Mouse (Mus musculus) heart, embryonic 11.5 days (tissue): Measurements from ENCODE around the gene Ascc1. TPM values are rescaled to one million over a fixed set of nuclear protein-coding genes. Genes with fewer than 3 reads are reported as not detected.

Experiments used
- ATAC-seq: fragments of 200-750 bp; cut with Nextera tagmentation; replicated peaks from 2 replicates; pipeline ENCODE4 v1.8.0; 2017; ENCODE audit warnings: moderate library complexity; ENCODE audit not compliant: insufficient number of reproducible peaks, low FRiP score, low TSS enrichment
- H3K27ac ChIP-seq: fragments of 300-500 bp; sonication (generic); 2 replicates; pipeline ENCODE4 v1.5.1; 2014; ENCODE audit warnings: mild to moderate bottlenecking, low read depth, low read length
- H3K27me3 ChIP-seq: fragments of 300-500 bp; sonication (generic); 2 replicates; pipeline ENCODE4 v1.6.1; 2014; ENCODE audit warnings: mild to moderate bottlenecking, low read length, mixed read lengths; ENCODE audit not compliant: control insufficient read depth, insufficient read depth
- H3K36me3 ChIP-seq: fragments of 300-500 bp; sonication (generic); 2 replicates; pipeline ENCODE4 v1.6.1; 2014; ENCODE audit warnings: mild to moderate bottlenecking, low read length, moderate library complexity, mixed read lengths; ENCODE audit not compliant: control insufficient read depth, insufficient read depth
- H3K4me1 ChIP-seq: fragments of 300-500 bp; sonication (generic); 2 replicates; pipeline ENCODE4 v1.6.1; 2014; ENCODE audit warnings: low read length; ENCODE audit not compliant: control insufficient read depth, insufficient read depth
- H3K4me2 ChIP-seq: fragments of 300-500 bp; sonication (generic); 2 replicates; pipeline ENCODE4 v1.6.1; 2014; ENCODE audit warnings: mild to moderate bottlenecking, moderate library complexity
- H3K4me3 ChIP-seq: fragments of 300-500 bp; sonication (generic); 2 replicates; pipeline ENCODE4 v1.5.1; 2014; ENCODE audit warnings: low read depth, low read length
- H3K9ac ChIP-seq: fragments of 300-500 bp; sonication (generic); 2 replicates; pipeline ENCODE4 v1.6.1; 2014; ENCODE audit warnings: mild to moderate bottlenecking, low read depth, low read length, moderate library complexity
- H3K9me3 ChIP-seq: fragments of 300-500 bp; sonication (generic); replicated peaks from 2 replicates; pipeline ENCODE4 v1.6.1; 2016; ENCODE audit warnings: low read length; ENCODE audit not compliant: control insufficient read depth
- WGBS: fragments of 180-500 bp; shearing (Covaris S2); extraction: QIAGEN DNeasy Blood & Tissue Kit; methylation state at CpG from one replicate; pipeline ENCODE4 v1.1.7; 2014; ENCODE audit not compliant: insufficient replicate concordance; 5-methylcytosine and 5-hydroxymethylcytosine counted together
- polyA plus RNA-seq: library from polyadenylated mRNA; unstranded; fragments of >200 nt; fragmentation: Nextera tagmentation; extraction: Ambion mirVana; gene quantifications from 2 replicates; pipeline ENCODE4 v1.2.1, GENCODE M21; 2014

Ascc1 gene
- polyA plus RNA-seq, 1 experiment from 2014 or later = 36.2 TPM

DNA sequence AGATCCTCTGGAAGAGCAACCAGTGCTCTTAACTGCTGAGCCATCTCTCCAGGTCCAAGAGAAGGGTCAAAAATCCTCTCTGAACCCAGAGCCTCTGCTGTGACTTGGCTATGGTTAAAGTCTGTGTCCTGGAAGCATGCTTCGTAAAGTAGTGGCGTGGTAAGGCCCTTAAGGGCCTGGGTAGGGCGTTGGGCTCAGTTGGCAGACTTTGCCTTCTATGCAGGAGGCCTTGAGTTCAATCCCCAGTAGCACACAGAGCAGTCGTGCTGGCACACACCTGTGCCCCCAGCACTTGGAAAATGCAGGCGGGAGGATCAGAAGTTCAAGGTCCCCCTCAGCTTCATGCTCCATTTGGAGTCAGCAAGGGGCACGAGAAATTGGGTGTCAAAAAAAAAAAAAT lies 29.6 kb upstream of the Ascc1 start:
- H3K4me3 ChIP-seq = no peak overlapping the region
- 0 out of 2 replicates have a peak, but pooled peaks cover 2% of the 10 kb centered on the region for H3K27me3 ChIP-seq
- H3K4me2 ChIP-seq = no peak overlapping the region
- no peak for ATAC-seq
- H3K9me3 ChIP-seq = no peaks in the 10 kb centered on the region
- H3K4me1 ChIP-seq = peaks cover 22% of the 10 kb centered on the region
- H3K27ac ChIP-seq = no peak overlapping the region
- 79% methylated on average over 6 of the region's 6 CpGs for WGBS
- no peak overlapping the region for H3K9ac ChIP-seq
- H3K36me3 ChIP-seq = no peaks in the 10 kb centered on the region

DNA sequence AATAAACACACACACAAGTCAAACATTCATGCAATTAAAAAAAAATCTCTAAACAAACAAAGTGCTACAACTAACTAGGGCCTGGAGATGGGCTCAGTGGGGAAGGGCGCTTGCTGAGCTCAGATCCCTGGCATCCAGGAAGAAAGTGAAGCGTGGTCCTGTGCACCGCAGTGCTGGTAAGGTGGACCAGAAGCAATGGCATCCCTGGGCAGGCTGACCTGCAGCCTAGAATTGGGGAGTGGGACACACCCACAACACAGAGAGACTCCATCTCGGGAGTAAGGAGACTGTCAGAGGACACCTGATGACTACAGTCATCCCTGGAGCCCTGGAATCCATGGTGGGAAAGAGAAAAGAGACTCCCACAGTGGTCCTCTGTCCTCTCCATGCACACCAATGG lies 29.2 kb upstream of the Ascc1 start:
- H3K27me3 ChIP-seq = 0 out of 2 replicates have a peak, but pooled peaks cover 2% of the 10 kb centered on the region
- 79% methylated on average over 4 of the region's 4 CpGs for WGBS
- no peak overlapping the region for H3K9ac ChIP-seq
- no peak overlapping the region for H3K4me3 ChIP-seq
- no peak for ATAC-seq
- H3K4me1 ChIP-seq = peaks cover 26% of the 10 kb centered on the region
- no peaks in the 10 kb centered on the region for H3K36me3 ChIP-seq
- no peak overlapping the region for H3K4me2 ChIP-seq
- H3K9me3 ChIP-seq = no peaks in the 10 kb centered on the region
- H3K27ac ChIP-seq = no peak overlapping the region

DNA sequence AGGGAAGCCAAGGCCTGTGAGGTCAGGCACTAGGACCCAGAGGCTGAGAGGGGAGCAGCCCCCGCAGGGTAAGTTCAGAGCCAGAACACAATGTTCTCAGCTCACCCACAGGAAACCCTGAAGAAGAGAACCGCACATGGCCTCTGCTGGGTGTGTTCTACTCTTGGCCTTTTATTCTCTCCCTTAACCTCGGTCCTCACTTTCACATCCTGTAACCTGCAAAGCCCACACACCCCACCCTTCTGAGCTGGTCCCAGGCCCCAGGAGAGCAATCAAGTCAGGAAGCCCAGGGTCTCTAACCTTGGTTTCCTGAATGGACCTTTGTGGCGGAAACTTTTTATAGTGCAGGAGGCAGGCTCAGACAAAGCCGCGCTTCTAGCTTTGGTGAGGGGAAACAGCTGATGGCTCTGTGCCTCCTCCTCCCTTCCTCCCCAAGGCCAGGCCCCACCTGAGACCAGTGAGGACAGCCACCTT lies 28.4 kb upstream of the Ascc1 start:
- peak; percentile 27; the same call in 1 of the 2 replicates for ATAC-seq
- Histone ChIP-seq H3K4me3 (no peak overlapping the region), H3K9ac (peak overlapping the region; percentile 43; the same call in 1 of the 2 replicates), H3K36me3 (no peaks in the 10 kb centered on the region), H3K4me2 (peak overlapping the region; percentile 27), H3K4me1 (peaks cover 33% of the 10 kb centered on the region), H3K27ac (peak overlapping the region; percentile 71), H3K9me3 (no peaks in the 10 kb centered on the region), H3K27me3 (0 out of 2 replicates have a peak, but pooled peaks cover 2% of the 10 kb centered on the region)
- 12% methylated on average over 6 of the region's 6 CpGs for WGBS

DNA sequence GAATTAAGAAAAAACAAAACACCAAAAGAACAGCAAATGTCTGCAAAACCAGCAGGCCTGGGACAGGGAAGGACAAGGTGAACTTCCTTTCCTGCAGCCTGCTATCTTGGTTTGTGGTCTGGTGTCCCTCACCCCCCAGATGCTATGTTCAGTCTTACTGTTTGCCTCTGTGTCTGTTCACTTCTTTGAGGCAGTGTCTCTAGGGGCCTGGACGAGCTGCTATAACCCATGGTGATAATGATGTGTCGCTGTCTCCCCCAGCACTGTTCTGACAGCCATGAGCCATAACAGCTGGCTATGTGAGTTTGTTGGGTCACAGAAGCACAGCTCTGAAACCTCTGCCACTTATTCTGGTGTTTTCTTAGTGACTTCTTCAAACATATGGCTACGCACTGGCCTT lies 27.8 kb upstream of the Ascc1 start:
- Histone ChIP-seq H3K9ac (no peak overlapping the region; the same call in 1 of the 2 replicates), H3K4me1 (peaks cover 35% of the 10 kb centered on the region), H3K4me3 (no peak overlapping the region), H3K4me2 (no peak overlapping the region; the same call in 1 of the 2 replicates), H3K27me3 (0 out of 2 replicates have a peak, but pooled peaks cover 2% of the 10 kb centered on the region), H3K9me3 (no peaks in the 10 kb centered on the region), H3K27ac (peak overlapping the region; percentile 71), H3K36me3 (no peaks in the 10 kb centered on the region)
- 31% methylated on average over 3 of the region's 3 CpGs for WGBS
- ATAC-seq = peak; percentile 15; the same call in 1 of the 2 replicates

DNA sequence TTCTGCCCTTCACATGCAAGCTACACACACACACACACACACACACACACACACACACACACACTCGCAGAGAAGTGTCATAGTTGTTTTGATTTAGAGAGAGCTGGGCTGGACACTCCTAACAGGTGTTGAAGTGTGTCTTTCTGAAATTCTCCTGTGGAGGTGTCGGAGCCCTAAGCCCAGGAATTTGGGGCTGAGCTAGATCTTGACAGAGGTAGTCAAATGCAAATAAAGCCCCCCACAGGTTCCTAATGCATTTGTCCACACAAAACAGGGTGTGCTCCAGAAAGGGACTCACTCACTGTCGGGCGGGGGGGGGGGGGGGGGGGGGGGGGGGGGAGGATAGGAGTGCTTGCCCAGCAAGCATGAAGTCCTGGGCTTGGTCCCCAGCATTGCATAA lies 25.5 kb upstream of the Ascc1 start:
- no peaks in the 10 kb centered on the region for H3K27me3 ChIP-seq
- H3K36me3 ChIP-seq = no peaks in the 10 kb centered on the region
- ATAC-seq = no peak
- 60% methylated on average over 2 of the region's 4 CpGs for WGBS
- H3K9ac ChIP-seq = no peak overlapping the region
- H3K4me1 ChIP-seq = peaks cover 38% of the 10 kb centered on the region
- no peaks in the 10 kb centered on the region for H3K9me3 ChIP-seq
- H3K4me2 ChIP-seq = no peak overlapping the region
- no peak overlapping the region for H3K4me3 ChIP-seq
- H3K27ac ChIP-seq = no peak overlapping the region

DNA sequence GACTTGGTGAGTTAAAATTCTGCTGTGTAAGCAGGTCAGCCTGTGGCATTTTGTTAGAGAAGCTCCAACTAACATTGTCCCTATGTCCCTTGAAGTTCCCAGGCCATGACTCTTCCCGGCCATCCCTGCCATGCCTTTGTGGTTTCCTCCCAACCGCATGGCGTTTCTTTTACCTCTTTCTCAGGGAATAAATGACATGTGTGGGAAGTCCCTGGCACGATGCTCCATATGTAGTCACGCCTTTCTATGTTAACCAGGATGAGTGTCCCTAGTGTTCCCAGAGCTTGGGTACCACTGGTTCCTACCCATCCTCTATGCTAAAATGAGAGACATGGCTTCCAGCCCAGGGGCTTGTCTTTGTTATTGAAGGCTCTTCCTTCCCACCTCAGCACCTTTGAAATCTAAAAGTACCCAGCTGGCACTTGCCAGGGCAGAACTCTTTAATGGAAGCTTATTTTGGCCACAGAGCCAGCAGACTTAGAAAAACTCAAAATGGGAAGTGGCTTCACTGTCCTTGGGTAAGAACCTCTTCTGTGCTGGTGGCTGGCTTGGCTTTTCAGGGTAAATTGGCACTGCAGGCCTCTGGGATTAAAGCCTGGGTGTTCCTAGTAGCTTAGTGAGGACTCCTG lies 24.8 kb upstream of the Ascc1 start:
- H3K4me1 ChIP-seq = peaks cover 38% of the 10 kb centered on the region
- no peak for ATAC-seq
- H3K9me3 ChIP-seq = no peaks in the 10 kb centered on the region
- H3K27ac ChIP-seq = no peak overlapping the region
- 80% methylated on average over 5 of the region's 5 CpGs for WGBS
- H3K4me3 ChIP-seq = no peak overlapping the region
- H3K27me3 ChIP-seq = no peaks in the 10 kb centered on the region
- H3K9ac ChIP-seq = no peak overlapping the region
- H3K4me2 ChIP-seq = 0 out of 2 replicates have a peak overlapping the region, but pooled peaks have one; percentile 4
- no peaks in the 10 kb centered on the region for H3K36me3 ChIP-seq

DNA sequence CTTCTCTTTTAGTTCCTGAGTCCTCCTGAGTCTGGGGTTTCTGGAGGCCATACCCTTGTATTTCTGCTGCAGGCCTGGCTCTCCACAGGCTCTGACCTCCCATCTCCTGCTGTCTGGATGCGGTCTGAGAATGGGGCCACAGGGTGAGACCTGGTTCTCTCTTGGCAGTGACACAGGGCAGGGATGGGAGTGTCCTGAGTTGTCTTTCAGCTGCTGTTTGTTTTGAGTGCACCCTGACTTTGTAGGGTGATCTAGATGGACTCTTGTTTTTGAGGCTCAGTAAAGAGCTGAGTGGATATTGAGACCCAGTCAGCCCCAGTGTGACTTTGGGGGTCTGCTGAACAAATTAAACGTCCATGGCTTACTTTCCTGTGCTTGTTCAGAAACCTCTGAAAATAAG lies 24.2 kb upstream of the Ascc1 start:
- H3K27ac ChIP-seq = peak overlapping the region; percentile 54
- 53% methylated on average over 2 of the region's 2 CpGs for WGBS

DNA sequence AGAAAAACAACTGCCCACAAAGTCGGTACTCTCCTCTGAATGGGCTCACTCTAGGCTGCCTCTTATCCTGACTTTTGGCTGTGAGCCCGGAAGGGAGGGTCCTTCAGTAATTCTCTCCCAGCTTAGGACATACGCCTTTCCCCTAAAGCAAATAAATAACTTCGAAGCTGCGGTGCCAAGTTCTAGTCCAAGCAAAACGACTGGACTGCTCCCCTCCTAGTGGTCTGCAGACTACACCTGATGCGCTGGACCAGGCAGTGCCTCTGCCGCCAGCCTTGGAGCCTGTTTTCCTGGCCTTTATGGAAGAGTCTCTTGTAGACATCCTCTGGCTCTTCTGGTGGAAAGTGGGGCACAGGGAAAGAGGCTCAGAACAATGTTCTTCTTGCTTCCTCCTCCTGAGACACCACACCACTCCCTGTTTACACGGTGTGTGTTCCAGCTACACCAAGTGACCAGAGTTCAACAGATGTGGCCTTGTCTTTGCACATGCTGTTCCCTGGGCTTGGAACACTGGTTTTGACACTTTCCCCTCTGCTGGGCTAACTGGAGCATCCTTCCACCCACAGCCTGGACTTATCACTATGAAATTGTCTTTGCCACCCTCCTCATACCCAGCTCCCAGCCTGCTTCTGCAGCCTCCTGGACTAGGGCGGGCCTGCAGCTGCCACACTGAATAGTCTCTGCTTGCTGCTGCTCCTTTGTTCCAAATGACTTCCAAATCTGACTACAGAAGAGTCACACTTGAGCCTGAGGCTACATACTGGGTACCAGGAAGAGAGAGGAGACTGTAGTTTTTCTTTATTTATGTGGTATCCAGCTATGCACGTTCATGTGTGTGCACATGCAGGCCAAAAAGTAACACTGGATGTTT lies 23.5 kb upstream of the Ascc1 start:
- Histone ChIP-seq H3K27me3 (no peaks in the 10 kb centered on the region), H3K36me3 (no peaks in the 10 kb centered on the region), H3K27ac (peak overlapping the region; percentile 74), H3K9me3 (no peaks in the 10 kb centered on the region), H3K4me3 (no peak overlapping the region), H3K4me2 (no peak overlapping the region), H3K4me1 (peaks cover 36% of the 10 kb centered on the region), H3K9ac (0 out of 2 replicates have a peak overlapping the region, but pooled peaks have one; percentile 28)
- ATAC-seq = no peak
- 36% methylated on average over 11 of the region's 11 CpGs for WGBS

More for the DNA sequence above, 24.2 kb upstream of the Ascc1 start:
- Histone ChIP-seq H3K4me2 (peak overlapping the region; percentile 8; the same call in 1 of the 2 replicates), H3K4me1 (peaks cover 38% of the 10 kb centered on the region), H3K36me3 (no peaks in the 10 kb centered on the region), H3K9ac (0 out of 2 replicates have a peak overlapping the region, but pooled peaks have one; percentile 28), H3K27me3 (no peaks in the 10 kb centered on the region), H3K9me3 (no peaks in the 10 kb centered on the region), H3K4me3 (no peak overlapping the region)
- no peak for ATAC-seq
